Mouse (Mus musculus): ENCODE data around the gene Pou2f1. TPM values are rescaled to one million over a fixed set of nuclear protein-coding genes. Genes with fewer than 3 reads are reported as not detected.

Pou2f1 gene
- total and polyA plus RNA-seq, 3 experiments: 4.6 to 10.2 TPM; not detected in 1

- Histone ChIP-seq H3K27ac (ENCODE audit: control insufficient read depth, low read depth, low read length) (no peak overlapping the region), H3K36me3 (ENCODE audit: control insufficient read depth in 1 of 2, insufficient read depth in 2 of 2, low read length in 2 of 2) (peaks cover 0 to 7% of the 10 kb centered on the region in 2 experiments; a peak in 2 of 4 replicates)
- no peak for DNase-seq (ENCODE audit: low read depth, low spot score)
Measured at GRCm38 (mm10) chr1:165882146-165882900, 120.2 kb downstream of the Pou2f1 start.

GRCm38 (mm10) chr1:165878751-165879150, 123.7 kb downstream of the Pou2f1 start:
- H3K9ac ChIP-seq (ENCODE audit: control insufficient read depth, low read depth, low read length, poor library complexity, severe bottlenecking): no peak overlapping the region
- H3K79me2 ChIP-seq (ENCODE audit: control insufficient read depth, insufficient read depth, low read length, poor library complexity): peaks cover 12% of the 10 kb centered on the region
- no peak overlapping the region for H3K4me3 ChIP-seq (ENCODE audit: control insufficient read depth in 1 of 2, insufficient read depth in 1 of 2, low read depth in 2 of 2, low read length in 2 of 2)
- no peak overlapping the region for H3K27ac ChIP-seq (ENCODE audit: control insufficient read depth, low read depth, low read length)
- H3K9me3 ChIP-seq (replicated peaks; ENCODE audit: insufficient read depth, low read length): no peaks in the 10 kb centered on the region
- peaks cover 17 to 24% of the 10 kb centered on the region in 2 experiments for H3K4me1 ChIP-seq (ENCODE audit: control insufficient read depth in 1 of 2, insufficient read depth in 2 of 2, low read length in 2 of 2)
- H3K27me3 ChIP-seq (ENCODE audit: control insufficient read depth in 1 of 2, insufficient read depth in 2 of 2, low read length in 2 of 2): no peaks in the 10 kb centered on the region
- TF ChIP-seq KAT2A (conservative IDR thresholded peaks at IDR 0.05; ENCODE audit: low read depth, low read length) (no peak), MYB (IDR thresholded peaks at IDR 0.05; ENCODE audit: low read depth, low read length) (no peak), GABPA (IDR thresholded peaks at IDR 0.05; ENCODE audit: low read depth, low read length) (no peak), TCF12 (IDR thresholded peaks at IDR 0.05; ENCODE audit: low read depth, low read length) (no peak), UBTF (IDR thresholded peaks at IDR 0.05; ENCODE audit: borderline replicate concordance, insufficient read depth, low read depth, low read length) (no peak), ELF1 (IDR thresholded peaks at IDR 0.05; ENCODE audit: low read depth, low read length) (no peak), SIN3A (IDR thresholded peaks at IDR 0.05; ENCODE audit: low read length) (no peak), CTCF (IDR thresholded peaks at IDR 0.05 in 2 of 3, conservative IDR thresholded peaks at IDR 0.05 in 1 of 3; ENCODE audit: control insufficient read depth in 1 of 3, insufficient read depth in 1 of 3, low read depth in 2 of 3, low read length in 3 of 3, poor library complexity in 1 of 3, severe bottlenecking in 1 of 3) (no peak)
- no peak for DNase-seq (ENCODE audit: low read depth, low spot score)
- H3K36me3 ChIP-seq (ENCODE audit: control insufficient read depth in 1 of 2, insufficient read depth in 2 of 2, low read length in 2 of 2): peaks cover 2 to 29% of the 10 kb centered on the region in 2 experiments; a peak in 3 of 4 replicates

More at GRCm38 (mm10) chr1:165882146-165882900, 120.2 kb downstream of the Pou2f1 start:
- Histone ChIP-seq H3K27me3 (ENCODE audit: control insufficient read depth in 1 of 2, insufficient read depth in 2 of 2, low read length in 2 of 2) (no peaks in the 10 kb centered on the region), H3K9ac (ENCODE audit: control insufficient read depth, low read depth, low read length, poor library complexity, severe bottlenecking) (no peak overlapping the region), H3K9me3 (replicated peaks; ENCODE audit: insufficient read depth, low read length) (no peaks in the 10 kb centered on the region), H3K4me3 (ENCODE audit: control insufficient read depth in 1 of 2, insufficient read depth in 1 of 2, low read depth in 2 of 2, low read length in 2 of 2) (no peak overlapping the region), H3K79me2 (ENCODE audit: control insufficient read depth, insufficient read depth, low read length, poor library complexity) (no peaks in the 10 kb centered on the region), H3K4me1 (ENCODE audit: control insufficient read depth in 1 of 2, insufficient read depth in 2 of 2, low read length in 2 of 2) (peaks cover under 1 to 2% of the 10 kb centered on the region in 2 experiments; a peak in 3 of 4 replicates)
- no peak for TF ChIP-seq NRF1 (IDR thresholded peaks at IDR 0.05; ENCODE audit: insufficient read depth, low read depth, low read length, poor library complexity, severe bottlenecking)
- no peak for TF ChIP-seq KAT2A (conservative IDR thresholded peaks at IDR 0.05; ENCODE audit: low read depth, low read length)
- no peak for TF ChIP-seq MAFK (IDR thresholded peaks at IDR 0.05; ENCODE audit: borderline replicate concordance, low read depth, low read length)
- TF ChIP-seq GABPA (IDR thresholded peaks at IDR 0.05; ENCODE audit: low read depth, low read length): no peak
- TF ChIP-seq MAZ (IDR thresholded peaks at IDR 0.05; ENCODE audit: low read depth, low read length): no peak
- no peak for TF ChIP-seq HCFC1 (IDR thresholded peaks at IDR 0.05; ENCODE audit: low read depth, low read length)
- no peak for TF ChIP-seq E2F4 (IDR thresholded peaks at IDR 0.05; ENCODE audit: borderline replicate concordance, low read depth, low read length)
- no peak for TF ChIP-seq SMC3 (IDR thresholded peaks at IDR 0.05; ENCODE audit: low read depth, low read length)
- TF ChIP-seq MYC (IDR thresholded peaks at IDR 0.05; ENCODE audit: low read depth, low read length): no peak
- no peak for TF ChIP-seq POLR2AphosphoS5 (IDR thresholded peaks at IDR 0.05; ENCODE audit: borderline replicate concordance, low read depth, low read length)
- no peak for TF ChIP-seq ZKSCAN1 (IDR thresholded peaks at IDR 0.05; ENCODE audit: low read depth, low read length)
- no peak for TF ChIP-seq MEF2A (IDR thresholded peaks at IDR 0.05; ENCODE audit: extremely low read depth, insufficient replicate concordance, low read depth, low read length, poor library complexity, severe bottlenecking)
- no peak for TF ChIP-seq JUND (IDR thresholded peaks at IDR 0.05; ENCODE audit: low read depth, low read length)
- TF ChIP-seq RAD21 (IDR thresholded peaks at IDR 0.05; ENCODE audit: low read depth, low read length): no peak
- TF ChIP-seq NELFE (IDR thresholded peaks at IDR 0.05; ENCODE audit: low read depth, low read length): no peak
- TF ChIP-seq TBP (IDR thresholded peaks at IDR 0.05; ENCODE audit: low read depth, low read length): no peak
- no peak for TF ChIP-seq ZC3H11A (IDR thresholded peaks at IDR 0.05; ENCODE audit: low read depth, low read length)

All from MEL (cell line).